Mouse (Mus musculus) pancreas, adult 10 weeks (tissue): ENCODE results near the gene Slc35a1. TPM values are rescaled to one million over a fixed set of nuclear protein-coding genes. Genes with fewer than 3 reads are reported as not detected.

Experiments
- polyA plus RNA-seq: library from polyadenylated mRNA; stranded (reverse); fragments of 350-450 nt; fragmentation: Illumina TruSeq; extraction: RNeasy Lipid Tissue Mini Kit (QIAGEN cat#74804); gene quantifications from one replicate; pipeline ENCODE4 v1.2.3, GENCODE M21; 2015; ENCODE audit warnings: low read depth, low replicate concordance; ENCODE audit not compliant: insufficient read depth

Gene Slc35a1
- 7.2 TPM for polyA plus RNA-seq

GRCm38 (mm10) chr4:34686874-34687567 lies at the start of gene Slc35a1:
Gene Slc35a1 (minus strand): TSS chr4:34687438.

GRCm38 (mm10) chr4:34729851-34730341 lies 42.7 kb upstream of the Slc35a1 start, which contains the start of gene Cfap206:
Gene Cfap206 (minus strand): TSS chr4:34730206.

GRCm38 (mm10) chr4:34614630-34615094 lies 72.6 kb downstream of the Slc35a1 start, which contains the start of the genes Orc3 and Rars2:
Gene Orc3 (minus strand): TSS chr4:34614944.
Gene Rars2 (plus strand): TSS chr4:34614957.

Other genes starting within 250 kb of the Slc35a1 start
- 10.3 TPM for gene Akirin2, start 136.5 kb downstream of the Slc35a1 start, polyA plus RNA-seq
- 6.5 TPM for gene Orc3, start 72.5 kb downstream of the Slc35a1 start, polyA plus RNA-seq
- gene Rars2, start 72.5 kb downstream of the Slc35a1 start, polyA plus RNA-seq, result 4.4 TPM
- not detected for gene Cfap206, start 42.8 kb upstream of the Slc35a1 start, polyA plus RNA-seq
- gene Gm136, start 68.8 kb upstream of the Slc35a1 start, polyA plus RNA-seq, result not detected
- 4.1 TPM for gene Smim8, start 91.0 kb upstream of the Slc35a1 start, polyA plus RNA-seq
- 5.1 TPM for gene Zfp292, start 195.5 kb upstream of the Slc35a1 start, polyA plus RNA-seq
- not detected for gene Cga, start 206.3 kb upstream of the Slc35a1 start, polyA plus RNA-seq